Mouse (Mus musculus): ENCODE data around the gene Glb1l.

DNA sequence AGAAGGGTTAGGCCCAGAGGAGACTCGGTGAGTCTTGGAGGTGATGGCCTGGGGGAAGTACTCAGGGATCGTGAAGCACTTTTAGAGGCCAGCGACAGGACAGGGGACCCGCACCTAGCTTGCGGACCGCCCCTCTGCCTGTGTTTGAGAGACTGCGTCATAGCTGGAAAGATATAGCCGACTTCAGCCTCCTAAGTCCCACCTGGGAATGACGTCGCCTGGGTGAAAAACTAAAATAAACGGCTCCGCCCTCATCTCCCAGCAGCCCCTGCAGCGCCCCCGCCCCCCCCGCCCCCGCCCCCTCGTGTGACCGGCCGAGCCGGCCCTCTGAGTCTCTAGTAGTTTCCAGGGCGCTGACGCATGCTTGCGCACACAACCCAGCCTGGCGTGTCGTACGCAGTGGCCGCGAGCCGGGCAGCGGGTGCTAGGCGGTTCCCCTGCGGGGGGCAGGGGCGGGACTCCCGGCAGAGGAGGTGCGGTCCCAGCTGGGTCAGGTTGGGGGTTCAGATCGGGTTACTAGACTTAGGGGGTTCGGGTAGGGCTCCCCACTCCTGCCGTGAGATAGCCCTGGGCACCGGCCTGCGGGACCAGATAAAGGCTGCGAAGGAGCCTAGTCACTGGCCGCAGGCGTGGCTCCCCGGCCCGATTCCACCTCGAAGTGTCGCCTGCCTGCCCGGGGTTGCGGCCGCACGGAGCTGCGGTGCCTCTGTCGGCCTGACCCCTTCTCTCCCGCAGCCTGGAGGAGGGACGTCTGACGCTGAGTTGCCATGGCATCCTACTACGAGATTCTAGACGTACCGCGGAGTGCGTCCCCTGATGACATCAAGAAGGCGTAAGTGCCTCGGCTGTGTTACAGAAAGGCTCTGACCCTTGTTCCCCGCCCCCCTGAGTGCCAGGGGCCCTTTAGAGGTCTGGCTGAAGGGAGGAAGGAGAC is 25.8 kb upstream of the Glb1l start, which contains the start of gene Dnajb2:
- TF ChIP-seq CTCF (IDR thresholded peaks at IDR 0.05; ENCODE audit: extremely low read depth, insufficient read depth, insufficient read length, insufficient replicate concordance) (no peak), POLR2A (IDR thresholded peaks at IDR 0.05; ENCODE audit: low read depth, low read length) (peak; percentile 39)

Measured in spleen, adult 2 months (tissue).